Mouse (Mus musculus) midbrain, embryonic 14.5 days (tissue): ENCODE data around the gene Gm10190. TPM values are rescaled to one million over a fixed set of nuclear protein-coding genes. Genes with fewer than 3 reads are reported as not detected.
A peak's percentile ranks its signal among the peaks of the same experiment; 100 is the strongest.

Experiments
- ATAC-seq: fragments of 200-750 bp; cut with Nextera tagmentation; 2 replicates; pipeline ENCODE4 v1.8.0; 2017; ENCODE audit warnings: moderate number of reproducible peaks, moderate library complexity; ENCODE audit not compliant: low FRiP score, low TSS enrichment
- DNase-seq: peaks from one replicate; pipeline ENCODE4 v3.0.0-alpha.2; 2015
- H3K27ac ChIP-seq: fragments of 300-500 bp; sonication (generic); replicated peaks from 2 replicates; pipeline ENCODE4 v1.5.1; 2014; ENCODE audit warnings: mild to moderate bottlenecking, low read depth, low read length, moderate library complexity
- H3K27me3 ChIP-seq: fragments of 300-500 bp; sonication (generic); 2 replicates; pipeline ENCODE4 v1.6.1; 2014; ENCODE audit warnings: low read length, control low read depth, mixed read lengths; ENCODE audit not compliant: control insufficient read depth, insufficient read depth
- H3K36me3 ChIP-seq: fragments of 300-500 bp; sonication (generic); 2 replicates; pipeline ENCODE4 v1.6.1; 2014; ENCODE audit warnings: low read length, control low read depth; ENCODE audit not compliant: control insufficient read depth, insufficient read depth
- H3K4me1 ChIP-seq: fragments of 300-500 bp; sonication (generic); 2 replicates; pipeline ENCODE4 v1.6.1; 2014; ENCODE audit warnings: mild to moderate bottlenecking, antibody characterized with exemption, low read length, control low read depth; ENCODE audit not compliant: control insufficient read depth, insufficient read depth
- H3K4me2 ChIP-seq: fragments of 300-500 bp; sonication (generic); 2 replicates; pipeline ENCODE4 v1.6.1; 2014; ENCODE audit warnings: mild to moderate bottlenecking, low read length, moderate library complexity
- H3K4me3 ChIP-seq: fragments of 300-500 bp; sonication (generic); replicated peaks from 2 replicates; pipeline ENCODE4 v1.5.1; 2014; ENCODE audit warnings: low read depth, low read length
- H3K9ac ChIP-seq: fragments of 300-500 bp; sonication (generic); replicated peaks from 2 replicates; pipeline ENCODE4 v1.6.1; 2014; ENCODE audit warnings: mild to moderate bottlenecking, low read length, moderate library complexity
- H3K9me3 ChIP-seq: fragments of 300-500 bp; sonication (generic); 2 replicates; pipeline ENCODE4 v1.6.1; 2016; ENCODE audit warnings: low read length, control low read depth, mixed read lengths; ENCODE audit not compliant: control insufficient read depth
- WGBS: fragments of 180-500 bp; shearing (Covaris S2); extraction: QIAGEN DNeasy Blood & Tissue Kit; methylation state at CpG from one replicate; pipeline ENCODE4 v1.1.7; 2014; 5-methylcytosine and 5-hydroxymethylcytosine counted together
- polyA plus RNA-seq: library from polyadenylated mRNA; unstranded; fragments of >200 nt; fragmentation: Nextera tagmentation; extraction: Ambion mirVana; gene quantifications from 2 replicates; pipeline ENCODE4 v1.2.1, GENCODE M21; 2014

Gene Gm10190
- polyA plus RNA-seq, 1 experiment from 2014 or later = 2.7 TPM

DNA sequence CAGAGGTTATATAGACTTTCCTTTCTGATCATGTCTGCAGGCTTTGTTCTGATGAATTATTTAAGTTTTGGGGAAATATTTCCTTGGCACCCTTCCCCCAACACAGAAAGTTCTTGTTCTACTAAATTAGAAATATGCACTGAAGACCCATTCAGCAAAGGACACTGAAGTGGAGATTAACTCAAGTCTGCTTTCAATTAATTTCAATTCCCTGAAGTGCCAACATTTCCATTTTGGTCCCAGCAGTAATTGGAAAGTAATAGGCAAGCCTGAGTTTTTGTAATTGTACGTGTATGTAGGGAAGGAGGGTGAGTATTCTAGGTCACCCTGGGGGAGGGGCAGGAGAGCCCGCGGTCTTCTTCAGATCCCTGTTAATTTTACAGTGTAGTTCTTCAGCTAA lies 46.9 kb downstream of the Gm10190 start:
- H3K4me1 ChIP-seq = no peaks in the 10 kb centered on the region
- H3K9ac ChIP-seq = no peak overlapping the region
- H3K4me3 ChIP-seq = no peak overlapping the region
- H3K36me3 ChIP-seq = no peaks in the 10 kb centered on the region
- DNase-seq = peak; percentile 29
- H3K27ac ChIP-seq = no peak overlapping the region
- H3K9me3 ChIP-seq = no peaks in the 10 kb centered on the region
- H3K4me2 ChIP-seq = no peak overlapping the region
- H3K27me3 ChIP-seq = no peaks in the 10 kb centered on the region
- ATAC-seq = no peak
- WGBS = 69% methylated on average over 3 of the region's 3 CpGs

DNA sequence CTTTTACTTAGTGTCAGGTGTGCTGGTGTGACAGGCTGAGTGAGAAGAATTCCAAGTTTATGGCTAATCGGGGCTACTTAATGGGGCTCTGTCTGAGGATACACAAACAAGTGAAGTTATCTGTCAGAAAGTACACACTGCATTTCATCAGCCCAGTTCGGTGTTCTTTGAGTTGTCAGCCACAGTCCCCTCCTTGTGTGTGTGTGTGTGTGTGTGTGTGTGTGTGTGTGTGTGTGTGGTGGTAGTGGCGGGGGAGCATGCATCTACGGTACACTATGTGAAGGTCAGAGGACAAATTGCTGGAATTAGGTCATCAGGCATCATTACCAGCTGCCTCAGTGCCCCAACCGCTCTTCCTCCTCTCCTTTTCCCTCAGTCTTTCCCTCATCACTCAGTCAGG lies 47.9 kb downstream of the Gm10190 start:
- WGBS = 93% methylated on average over 5 of the region's 5 CpGs
- Histone ChIP-seq H3K4me1 (no peaks in the 10 kb centered on the region), H3K36me3 (no peaks in the 10 kb centered on the region), H3K9me3 (no peaks in the 10 kb centered on the region), H3K4me2 (no peak overlapping the region), H3K27me3 (no peaks in the 10 kb centered on the region), H3K9ac (no peak overlapping the region), H3K4me3 (no peak overlapping the region), H3K27ac (no peak overlapping the region)
- DNase-seq = no peak
- ATAC-seq = no peak

DNA sequence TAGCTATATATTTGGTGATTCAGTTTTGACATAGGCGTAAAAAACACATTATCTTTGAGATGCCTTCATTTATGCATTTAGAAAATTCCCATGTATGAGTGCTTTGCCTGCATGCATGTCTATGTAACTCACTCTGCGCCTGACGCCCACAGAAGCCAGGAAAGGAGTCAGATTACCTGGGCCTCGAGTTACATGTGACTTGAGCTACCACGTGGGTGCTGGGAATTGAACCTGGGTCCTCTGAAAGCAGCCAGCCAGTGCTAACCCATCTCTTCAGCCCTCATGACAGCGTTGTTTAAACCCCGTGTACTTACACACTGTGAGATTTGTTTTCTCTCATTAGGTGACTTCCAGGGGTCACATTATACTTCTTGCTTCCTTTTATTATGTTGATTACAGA lies 48.8 kb downstream of the Gm10190 start:
- no peaks in the 10 kb centered on the region for H3K9me3 ChIP-seq
- no peaks in the 10 kb centered on the region for H3K4me1 ChIP-seq
- no peak overlapping the region for H3K4me2 ChIP-seq
- H3K27me3 ChIP-seq = no peaks in the 10 kb centered on the region
- DNase-seq (no peak), ATAC-seq (no peak)
- H3K4me3 ChIP-seq = no peak overlapping the region
- H3K9ac ChIP-seq = no peak overlapping the region
- H3K36me3 ChIP-seq = no peaks in the 10 kb centered on the region
- 83% methylated on average over 7 of the region's 7 CpGs for WGBS
- no peak overlapping the region for H3K27ac ChIP-seq

DNA sequence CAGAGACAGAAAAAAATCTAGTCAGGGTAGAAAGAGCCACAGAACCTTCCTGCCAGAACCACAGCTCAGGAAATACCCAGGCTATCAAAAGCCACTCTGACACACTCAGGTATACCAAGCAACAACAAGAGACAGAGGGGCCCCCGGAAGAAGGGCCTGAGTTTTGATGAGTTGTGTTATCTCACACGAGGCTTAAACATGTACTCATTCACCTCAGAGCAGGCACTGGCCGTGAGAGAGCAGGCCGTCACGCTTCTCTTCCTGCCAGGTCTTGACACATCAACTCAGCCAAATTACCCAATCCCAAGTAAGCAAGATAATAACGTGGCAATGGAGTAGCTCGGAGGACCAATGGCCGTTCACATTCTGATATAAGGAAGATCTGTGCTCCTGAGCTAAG lies 49.7 kb downstream of the Gm10190 start:
- no peak overlapping the region for H3K27ac ChIP-seq
- H3K36me3 ChIP-seq = no peaks in the 10 kb centered on the region
- H3K9ac ChIP-seq = no peak overlapping the region
- H3K9me3 ChIP-seq = no peaks in the 10 kb centered on the region
- 82% methylated on average over 8 of the region's 8 CpGs for WGBS
- DNase-seq = no peak
- H3K27me3 ChIP-seq = no peaks in the 10 kb centered on the region
- ATAC-seq = no peak
- H3K4me2 ChIP-seq = no peak overlapping the region
- H3K4me3 ChIP-seq = no peak overlapping the region
- no peaks in the 10 kb centered on the region for H3K4me1 ChIP-seq

Other genes starting within 250 kb of the Gm10190 start
- 0.63 and 1.6 TPM in 2 replicates for gene Galm, start 246.1 kb downstream of the Gm10190 start, polyA plus RNA-seq
- 459 and 531 TPM in 2 replicates for gene Srsf7, start 166.2 kb downstream of the Gm10190 start, polyA plus RNA-seq
- gene Ttc39d, start 166.1 kb downstream of the Gm10190 start, polyA plus RNA-seq = 0.11 TPM in 1 of 2 replicates, not detected in the other
- gene Gemin6, start 149.1 kb downstream of the Gm10190 start, polyA plus RNA-seq = 19.4 and 20.8 TPM in 2 replicates
- gene Morn2, start 83.3 kb downstream of the Gm10190 start, polyA plus RNA-seq = 47.3 and 48.5 TPM in 2 replicates
- gene Dhx57, start 83.1 kb downstream of the Gm10190 start, polyA plus RNA-seq = 41.9 and 54.7 TPM in 2 replicates
- gene Arhgef33, start 66.1 kb downstream of the Gm10190 start, polyA plus RNA-seq = 2.4 and 4.4 TPM in 2 replicates
- gene Sos1, start 106.9 kb upstream of the Gm10190 start, polyA plus RNA-seq = 14.1 and 14.8 TPM in 2 replicates
- gene Cdkl4, start 204.3 kb upstream of the Gm10190 start, polyA plus RNA-seq = 3.2 and 3.7 TPM in 2 replicates